Mouse (Mus musculus) limb, embryonic 14.5 days (tissue): ENCODE measurements at regions not wholly inside any gene's neighbourhood (a gene's known extent, or its start where the extent isn't known, plus 50 kb on each side); places are given as distances from the start of the nearest gene placed in this dataset.

Source experiments
- ATAC-seq: fragments of 200-750 bp; cut with Nextera tagmentation; 2 replicates; pipeline ENCODE4 v1.8.0; 2017; ENCODE audit warnings: low read depth, moderate number of reproducible peaks, moderate TSS enrichment; ENCODE audit not compliant: low FRiP score
- DNase-seq: peaks from one replicate; pipeline ENCODE4 v3.0.0-alpha.2; 2015; ENCODE audit warnings: low spot score
- H3K27ac ChIP-seq: fragments of 300-500 bp; sonication (generic); replicated peaks from 2 replicates; pipeline ENCODE4 v1.5.1; 2014; ENCODE audit warnings: low read depth, mild to moderate bottlenecking, low read length, moderate library complexity, mixed read lengths
- H3K27me3 ChIP-seq: fragments of 300-500 bp; sonication (generic); 2 replicates; pipeline ENCODE4 v1.6.1; 2014; ENCODE audit warnings: low read length, mixed read lengths; ENCODE audit not compliant: control insufficient read depth, insufficient read depth
- H3K36me3 ChIP-seq: fragments of 300-500 bp; sonication (generic); 2 replicates; pipeline ENCODE4 v1.6.1; 2014; ENCODE audit warnings: mild to moderate bottlenecking, low read length, moderate library complexity, mixed read lengths; ENCODE audit not compliant: control insufficient read depth, insufficient read depth
- H3K4me1 ChIP-seq: fragments of 300-500 bp; sonication (generic); 2 replicates; pipeline ENCODE4 v1.6.1; 2014; ENCODE audit warnings: antibody characterized with exemption, low read length, mixed read lengths; ENCODE audit not compliant: control insufficient read depth, insufficient read depth
- H3K4me2 ChIP-seq: fragments of 300-500 bp; sonication (generic); replicated peaks from 2 replicates; pipeline ENCODE4 v1.6.1; 2014; ENCODE audit warnings: low read depth, mild to moderate bottlenecking, low read length, moderate library complexity; ENCODE audit not compliant: severe bottlenecking
- H3K4me3 ChIP-seq: fragments of 300-500 bp; sonication (generic); replicated peaks from 2 replicates; pipeline ENCODE4 v1.5.1; 2014; ENCODE audit warnings: low read length
- H3K9ac ChIP-seq: fragments of 300-500 bp; sonication (generic); 2 replicates; pipeline ENCODE4 v1.6.1; 2014; ENCODE audit warnings: mild to moderate bottlenecking, low read depth, low read length, moderate library complexity; ENCODE audit not compliant: severe bottlenecking
- H3K9me3 ChIP-seq: fragments of 300-500 bp; sonication (generic); 2 replicates; pipeline ENCODE4 v1.6.1; 2016; ENCODE audit warnings: low read length; ENCODE audit not compliant: control insufficient read depth
- POLR2A ChIP-seq: fragments of 200-500 bp; IDR thresholded peaks from 2 replicates; pipeline ENCODE4 v1.8.0; 2012; ENCODE audit warnings: inconsistent platforms, mild to moderate bottlenecking, moderate library complexity, borderline replicate concordance; ENCODE audit not compliant: insufficient read depth, insufficient read length; ENCODE audit errors: extremely low read depth
- WGBS: fragments of 180-500 bp; shearing (Covaris S2); extraction: QIAGEN DNeasy Blood & Tissue Kit; methylation state at CpG from one replicate; pipeline ENCODE4 v1.1.7; 2014; 5-methylcytosine and 5-hydroxymethylcytosine counted together

- H3K4me2 ChIP-seq, result no peak overlapping the region
- 30% methylated on average over 2 of the region's 2 CpGs for WGBS
- TF ChIP-seq POLR2A, result no peak
- H3K27ac ChIP-seq, result no peak overlapping the region
- no peak for ATAC-seq
- no peaks in the 10 kb centered on the region for H3K36me3 ChIP-seq
- DNase-seq, result no peak
- no peak overlapping the region for H3K9ac ChIP-seq
- H3K9me3 ChIP-seq, result no peaks in the 10 kb centered on the region
- H3K4me1 ChIP-seq, result no peaks in the 10 kb centered on the region; the same call in 1 of the 2 replicates
- H3K27me3 ChIP-seq, result no peaks in the 10 kb centered on the region
- no peak overlapping the region for H3K4me3 ChIP-seq
Observed at GRCm38 (mm10) chr15:7601540-7601939, 203.3 kb upstream of the Egflam start.

DNA sequence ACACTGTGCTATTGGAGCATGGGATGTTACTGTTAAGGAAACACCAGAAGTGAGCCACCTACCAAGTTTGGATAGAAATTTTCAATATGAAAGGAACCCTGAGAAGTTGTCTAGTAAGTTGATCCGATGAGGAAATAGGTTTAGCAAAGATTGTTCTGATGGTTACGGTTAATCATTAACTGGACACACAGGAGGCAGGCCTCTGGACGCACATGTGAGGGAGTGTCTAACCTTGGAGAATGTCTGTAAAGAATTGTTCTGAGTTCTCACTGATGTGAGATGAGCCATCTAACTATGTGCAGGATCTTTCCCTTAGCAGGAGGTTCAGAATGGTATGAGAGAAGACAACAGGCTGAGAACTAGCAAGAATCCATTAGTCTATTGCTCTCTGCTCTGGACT lies 205.8 kb upstream of the Gdnf start:
- no peaks in the 10 kb centered on the region for H3K36me3 ChIP-seq
- no peaks in the 10 kb centered on the region for H3K27me3 ChIP-seq
- 94% methylated on average over 3 of the region's 3 CpGs for WGBS
- H3K4me3 ChIP-seq, result no peak overlapping the region
- H3K9ac ChIP-seq, result no peak overlapping the region
- no peak overlapping the region for H3K27ac ChIP-seq
- DNase-seq (no peak), ATAC-seq (no peak)
- H3K9me3 ChIP-seq, result no peaks in the 10 kb centered on the region
- no peaks in the 10 kb centered on the region; the same call in 1 of the 2 replicates for H3K4me1 ChIP-seq
- no peak overlapping the region for H3K4me2 ChIP-seq
- TF ChIP-seq POLR2A, result no peak

DNA sequence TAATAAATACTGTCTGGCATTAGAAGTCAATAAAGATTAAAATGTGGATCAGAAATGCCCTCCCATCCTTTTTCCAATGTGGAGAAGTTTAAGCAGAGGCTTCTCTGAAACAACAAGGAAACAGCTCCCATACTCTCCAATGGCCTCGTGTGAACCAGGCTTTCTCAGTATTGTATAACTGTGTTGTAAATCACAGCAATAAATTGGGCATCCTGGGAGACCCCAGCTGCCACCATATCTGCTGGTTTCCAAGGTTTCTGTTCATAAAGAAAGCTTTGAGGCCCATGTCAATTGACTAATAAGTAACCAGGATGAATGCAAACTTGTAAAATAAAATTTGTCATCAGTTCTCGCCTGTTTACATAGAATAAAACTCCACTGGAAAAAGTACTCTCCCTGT lies 192.7 kb upstream of the Gdnf start:
- H3K9ac ChIP-seq, result no peak overlapping the region
- H3K36me3 ChIP-seq, result no peaks in the 10 kb centered on the region
- no peak overlapping the region for H3K4me3 ChIP-seq
- H3K27ac ChIP-seq, result no peak overlapping the region
- WGBS, result 23% methylated on average over 2 of the region's 2 CpGs
- ATAC-seq (no peak), DNase-seq (no peak)
- H3K4me1 ChIP-seq, result no peaks in the 10 kb centered on the region
- no peak for TF ChIP-seq POLR2A
- H3K9me3 ChIP-seq, result no peaks in the 10 kb centered on the region
- no peaks in the 10 kb centered on the region for H3K27me3 ChIP-seq
- H3K4me2 ChIP-seq, result no peak overlapping the region

DNA sequence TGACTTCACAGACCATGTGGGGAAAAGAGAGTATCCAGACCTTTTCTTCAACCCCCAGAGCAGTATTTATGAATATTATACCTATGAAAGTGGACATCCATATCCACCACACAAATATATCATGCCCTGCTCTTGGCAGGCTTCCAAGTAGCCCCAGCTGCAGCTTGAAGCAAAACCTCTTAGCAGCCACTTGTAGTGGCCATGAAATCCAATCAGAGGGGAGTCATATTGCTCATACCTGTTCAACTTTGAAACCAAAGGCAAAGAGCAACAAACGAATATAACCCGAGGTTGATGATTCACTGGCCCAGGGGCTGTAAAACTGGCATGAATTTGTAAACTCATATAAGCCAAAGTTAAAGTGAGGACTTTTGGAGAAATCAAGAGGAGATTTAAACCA lies 187.6 kb upstream of the Gdnf start:
- H3K4me3 ChIP-seq, result no peak overlapping the region
- H3K36me3 ChIP-seq, result no peaks in the 10 kb centered on the region
- no peak overlapping the region for H3K9ac ChIP-seq
- TF ChIP-seq POLR2A, result no peak
- no peak overlapping the region for H3K27ac ChIP-seq
- H3K4me2 ChIP-seq, result no peak overlapping the region
- H3K4me1 ChIP-seq, result no peaks in the 10 kb centered on the region
- DNase-seq (no peak), ATAC-seq (no peak)
- H3K9me3 ChIP-seq, result no peaks in the 10 kb centered on the region
- no peaks in the 10 kb centered on the region for H3K27me3 ChIP-seq
- WGBS, result 44% methylated on average over 2 of the region's 2 CpGs

- H3K27me3 ChIP-seq, result no peaks in the 10 kb centered on the region
- WGBS, result 24% methylated on average over 6 of the region's 6 CpGs
- no peak for TF ChIP-seq POLR2A
- H3K27ac ChIP-seq, result no peak overlapping the region
- no peak overlapping the region for H3K4me2 ChIP-seq
- H3K9me3 ChIP-seq, result no peaks in the 10 kb centered on the region
- DNase-seq, result no peak
- H3K4me1 ChIP-seq, result no peaks in the 10 kb centered on the region
- H3K4me3 ChIP-seq, result no peak overlapping the region
- no peak for ATAC-seq
- H3K9ac ChIP-seq, result no peak overlapping the region
- H3K36me3 ChIP-seq, result no peaks in the 10 kb centered on the region
Observed at GRCm38 (mm10) chr15:7624689-7625472, 185.8 kb upstream of the Gdnf start.
